Mouse (Mus musculus): Measurements from ENCODE around the gene Dnm3. TPM values are rescaled to one million over a fixed set of nuclear protein-coding genes. Genes with fewer than 3 reads are reported as not detected.
"Not testable (repeated sequence)": the region's sequence is repeated elsewhere in the genome, so short reads cannot be mapped to it uniquely, and the experiment has no call there.

Dnm3 gene
- polyA plus RNA-seq, 1 experiment from 2014 or later: 27.8 TPM

GRCm38 (mm10) chr1:162422826-162423225 is 55.0 kb downstream of the Dnm3 start:
- no peak overlapping the region for H3K27ac ChIP-seq
- H3K36me3 ChIP-seq: no peaks in the 10 kb centered on the region
- H3K27me3 ChIP-seq (replicated peaks): no peaks in the 10 kb centered on the region
- H3K4me3 ChIP-seq: no peak overlapping the region
- no peak for ATAC-seq (ENCODE audit: low FRiP score, low read depth)
- H3K4me2 ChIP-seq (replicated peaks): no peak overlapping the region
- H3K9me3 ChIP-seq: 0 out of 2 replicates have a peak, but pooled peaks cover 6% of the 10 kb centered on the region
- WGBS: 84% methylated on average over 6 of the region's 6 CpGs
- no peaks in the 10 kb centered on the region for H3K4me1 ChIP-seq
- H3K9ac ChIP-seq: no peak overlapping the region

GRCm38 (mm10) chr1:162413791-162414190 is 64.0 kb downstream of the Dnm3 start:
- no peak overlapping the region for H3K4me2 ChIP-seq (replicated peaks)
- no peaks in the 10 kb centered on the region for H3K36me3 ChIP-seq
- no peak overlapping the region for H3K9ac ChIP-seq
- no peaks in the 10 kb centered on the region for H3K9me3 ChIP-seq
- H3K4me1 ChIP-seq: no peaks in the 10 kb centered on the region
- WGBS: 24% methylated on average over 1 of the region's 1 CpGs
- no peak overlapping the region for H3K27ac ChIP-seq
- no peak overlapping the region for H3K4me3 ChIP-seq
- ATAC-seq (ENCODE audit: low FRiP score, low read depth): no peak
- no peaks in the 10 kb centered on the region for H3K27me3 ChIP-seq (replicated peaks)

DNA sequence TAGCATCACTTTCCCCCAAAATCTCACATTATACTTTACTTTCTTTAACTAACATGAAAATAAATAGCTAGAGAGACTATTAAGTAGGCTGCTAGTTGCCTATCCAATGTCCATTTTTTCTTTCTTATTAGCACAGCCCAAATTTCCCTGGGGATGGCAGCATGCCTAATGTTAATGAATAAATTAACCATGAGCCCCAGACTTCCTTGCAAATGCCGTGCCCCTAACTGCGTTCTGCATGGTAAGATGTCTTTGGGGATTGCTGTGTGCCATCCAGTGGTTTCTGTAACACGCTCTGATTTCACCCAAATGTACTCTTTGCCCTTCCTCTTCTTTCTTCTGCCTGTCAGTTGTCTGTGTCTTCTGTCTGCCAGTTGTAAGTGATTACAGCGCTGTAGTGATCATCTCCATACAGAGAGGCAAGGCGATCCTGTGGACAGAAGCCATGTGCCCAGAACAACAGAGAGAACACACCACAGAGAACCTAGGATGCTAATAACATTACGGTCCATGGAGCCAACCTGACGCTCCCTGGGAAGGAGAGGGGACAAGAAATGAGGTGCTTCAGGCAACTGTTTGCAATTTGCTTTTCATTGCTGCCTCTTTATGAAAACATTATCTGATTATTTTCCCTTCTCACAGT is 64.9 kb downstream of the Dnm3 start:
- H3K4me2 ChIP-seq (replicated peaks): 0 out of 2 replicates have a peak overlapping the region, but pooled peaks have one; percentile 16
- no peaks in the 10 kb centered on the region for H3K9me3 ChIP-seq
- H3K27me3 ChIP-seq (replicated peaks): no peaks in the 10 kb centered on the region
- no peak overlapping the region for H3K4me3 ChIP-seq
- no peaks in the 10 kb centered on the region for H3K36me3 ChIP-seq
- H3K4me1 ChIP-seq: no peaks in the 10 kb centered on the region
- H3K27ac ChIP-seq: peak overlapping the region; percentile 43; the same call in 1 of the 2 replicates
- H3K9ac ChIP-seq: no peak overlapping the region
- ATAC-seq (ENCODE audit: low FRiP score, low read depth): peak; percentile 55; the same call in 1 of the 2 replicates
- WGBS: 64% methylated on average over 7 of the region's 7 CpGs

DNA sequence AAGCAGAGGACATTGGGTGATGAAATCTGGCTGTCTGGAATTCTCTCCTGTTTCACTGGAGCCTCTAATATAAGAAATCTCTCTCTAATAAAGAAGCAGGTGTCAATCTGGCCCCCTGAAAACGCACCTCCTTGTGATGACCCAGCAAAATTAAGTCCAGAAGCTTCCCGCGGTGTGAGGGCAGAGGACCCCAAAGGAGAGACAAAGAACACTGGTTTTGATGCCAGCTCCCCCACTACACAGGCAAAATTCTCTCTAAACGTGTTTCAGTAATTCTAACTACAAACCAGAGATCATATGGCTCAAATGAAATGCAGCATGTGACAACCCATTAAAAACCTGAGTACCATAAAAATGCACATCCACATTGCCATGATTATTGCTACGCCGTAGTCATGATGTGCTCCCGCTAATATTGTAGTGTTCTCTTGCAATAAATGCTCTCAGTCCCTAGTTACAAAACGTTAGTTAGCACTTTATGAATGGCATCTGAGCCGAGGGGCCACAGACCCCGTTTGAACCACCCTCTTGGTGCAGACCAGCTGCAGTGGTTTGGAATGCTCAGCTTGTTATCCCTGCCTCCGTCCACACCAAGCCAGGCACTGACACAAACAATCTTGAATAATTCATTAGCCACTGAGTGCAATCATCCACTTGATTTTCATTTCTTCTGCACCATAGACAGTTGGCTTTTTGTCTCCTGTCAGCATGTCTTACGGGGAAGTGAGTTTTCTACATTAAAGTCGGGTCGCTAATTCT is 67.4 kb downstream of the Dnm3 start:
- Histone ChIP-seq H3K36me3 (no peaks in the 10 kb centered on the region), H3K4me1 (no peaks in the 10 kb centered on the region), H3K27me3 (replicated peaks) (no peaks in the 10 kb centered on the region), H3K4me2 (replicated peaks) (no peak overlapping the region), H3K4me3 (no peak overlapping the region), H3K9ac (no peak overlapping the region), H3K9me3 (no peaks in the 10 kb centered on the region), H3K27ac (no peak overlapping the region)
- 63% methylated on average over 14 of the region's 14 CpGs for WGBS
- ATAC-seq (ENCODE audit: low FRiP score, low read depth): peak; percentile 71

DNA sequence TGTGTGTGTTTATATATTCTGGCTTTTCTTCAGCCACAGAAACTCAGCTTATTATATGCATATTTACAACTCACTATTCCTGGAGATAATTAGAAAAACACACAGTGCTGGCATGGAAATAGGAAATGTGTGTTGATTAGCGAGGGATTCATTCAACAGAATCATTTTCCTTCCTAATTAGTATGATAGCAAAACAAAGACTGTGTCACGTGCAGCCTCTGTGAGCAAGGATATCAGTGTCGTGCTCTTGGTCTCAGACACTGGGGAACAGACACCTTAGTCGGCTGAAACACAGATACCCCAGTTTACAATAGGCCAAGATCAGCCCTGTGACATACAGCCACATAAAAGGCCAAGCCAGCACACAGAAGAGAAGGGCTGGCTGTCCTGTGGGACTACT is 83.3 kb downstream of the Dnm3 start:
- H3K4me1 ChIP-seq: no peaks in the 10 kb centered on the region
- ATAC-seq (ENCODE audit: low FRiP score, low read depth): no peak
- H3K4me2 ChIP-seq (replicated peaks): no peak overlapping the region
- no peak overlapping the region for H3K4me3 ChIP-seq
- no peaks in the 10 kb centered on the region for H3K9me3 ChIP-seq
- no peaks in the 10 kb centered on the region for H3K36me3 ChIP-seq
- no peaks in the 10 kb centered on the region for H3K27me3 ChIP-seq (replicated peaks)
- no peak overlapping the region for H3K27ac ChIP-seq
- 67% methylated on average over 4 of the region's 4 CpGs for WGBS
- no peak overlapping the region for H3K9ac ChIP-seq

DNA sequence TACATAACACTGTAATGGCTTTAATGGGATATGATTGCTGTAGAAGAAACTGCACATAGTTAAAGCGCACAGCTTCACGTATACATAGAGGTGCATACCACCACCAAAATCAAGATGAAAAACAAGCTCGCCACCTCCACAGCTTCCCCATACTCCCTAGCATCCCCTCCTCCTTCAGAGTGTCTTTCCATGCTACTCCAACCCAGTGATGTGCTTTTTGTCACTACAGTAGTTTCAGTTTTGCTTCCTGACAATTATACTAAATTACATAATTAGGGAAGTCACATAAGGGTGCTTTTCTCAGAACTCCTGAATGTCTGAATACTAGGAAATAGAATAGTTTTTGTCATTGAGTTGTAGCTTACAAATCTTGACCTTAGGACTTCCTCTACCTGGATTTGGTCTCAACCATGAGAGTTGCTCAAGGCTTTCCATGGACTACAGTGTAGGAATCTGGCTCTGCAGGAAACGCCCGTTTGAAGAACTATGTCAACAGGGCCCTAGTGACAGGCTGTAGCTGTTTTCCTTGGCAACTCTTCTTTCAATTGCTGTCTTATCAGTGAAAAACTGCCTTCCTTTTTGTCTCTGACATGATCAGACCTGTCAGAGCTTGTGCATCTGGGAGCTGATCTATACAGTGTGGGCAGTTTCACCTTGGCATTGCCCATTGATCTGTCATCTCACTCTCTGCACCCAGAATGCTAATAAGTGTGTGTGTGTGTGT is 89.2 kb downstream of the Dnm3 start:
- Histone ChIP-seq H3K4me3 (no peak overlapping the region), H3K27ac (no peak overlapping the region), H3K4me2 (replicated peaks) (no peak overlapping the region), H3K9me3 (no peaks in the 10 kb centered on the region), H3K27me3 (replicated peaks) (no peaks in the 10 kb centered on the region), H3K36me3 (no peaks in the 10 kb centered on the region), H3K4me1 (no peaks in the 10 kb centered on the region), H3K9ac (no peak overlapping the region)
- WGBS: 86% methylated on average over 5 of the region's 5 CpGs
- ATAC-seq (ENCODE audit: low FRiP score, low read depth): no peak

- not testable (repeated sequence) for H3K36me3 ChIP-seq; H3K4me3 ChIP-seq; H3K9ac ChIP-seq; ATAC-seq (ENCODE audit: low FRiP score, low read depth); H3K4me2 ChIP-seq (replicated peaks); H3K4me1 ChIP-seq; H3K27me3 ChIP-seq (replicated peaks); H3K9me3 ChIP-seq; H3K27ac ChIP-seq
- 91% methylated on average over 1 of the region's 1 CpGs for WGBS
Observed at GRCm38 (mm10) chr1:162373068-162373467, 104.8 kb downstream of the Dnm3 start.

DNA sequence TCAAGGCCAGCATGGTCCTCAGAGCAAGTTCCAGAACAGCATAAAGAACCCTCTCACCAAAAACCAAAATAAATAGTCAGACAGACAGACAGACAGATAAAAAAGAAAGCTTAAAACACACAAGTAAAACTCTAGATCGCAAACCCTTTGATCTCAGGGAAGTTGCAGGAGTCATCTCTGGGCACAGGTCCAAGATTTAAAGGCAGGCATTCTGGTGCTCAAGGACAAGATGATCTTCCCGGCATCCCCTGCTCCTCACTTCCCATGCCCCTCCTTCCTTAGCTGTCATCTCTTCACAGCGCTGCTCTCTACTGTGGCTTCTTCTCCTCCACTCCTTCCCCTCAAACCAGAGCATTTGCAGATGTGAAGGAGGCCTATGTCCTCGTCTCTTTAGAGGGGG is 108.1 kb downstream of the Dnm3 start:
- no peaks in the 10 kb centered on the region for H3K9me3 ChIP-seq
- no peaks in the 10 kb centered on the region for H3K36me3 ChIP-seq
- no peaks in the 10 kb centered on the region for H3K27me3 ChIP-seq (replicated peaks)
- H3K4me1 ChIP-seq: no peaks in the 10 kb centered on the region
- no peak overlapping the region for H3K4me2 ChIP-seq (replicated peaks)
- H3K4me3 ChIP-seq: no peak overlapping the region
- ATAC-seq (ENCODE audit: low FRiP score, low read depth): no peak
- WGBS: 72% methylated on average over 4 of the region's 4 CpGs
- no peak overlapping the region for H3K27ac ChIP-seq
- no peak overlapping the region for H3K9ac ChIP-seq

- Histone ChIP-seq H3K9me3 (no peaks in the 10 kb centered on the region), H3K4me2 (replicated peaks) (no peak overlapping the region), H3K27ac (no peak overlapping the region), H3K9ac (no peak overlapping the region), H3K36me3 (no peaks in the 10 kb centered on the region), H3K4me3 (no peak overlapping the region), H3K4me1 (0 out of 2 replicates have a peak, but pooled peaks cover 5% of the 10 kb centered on the region), H3K27me3 (replicated peaks) (no peaks in the 10 kb centered on the region)
- 62% methylated on average over 5 of the region's 5 CpGs for WGBS
- ATAC-seq (ENCODE audit: low FRiP score, low read depth): 0 out of 2 replicates have a peak, but pooled peaks have one; percentile 27
Observed at GRCm38 (mm10) chr1:162361978-162362377, 115.9 kb downstream of the Dnm3 start.

- 78% methylated on average over 8 of the region's 8 CpGs for WGBS
Observed at GRCm38 (mm10) chr1:162359270-162359669, 118.6 kb downstream of the Dnm3 start.

GRCm38 (mm10) chr1:162358036-162358435 is 119.8 kb downstream of the Dnm3 start:
- WGBS: 38% methylated on average over 8 of the region's 8 CpGs
- ATAC-seq (ENCODE audit: low FRiP score, low read depth): no peak; the same call in 1 of the 2 replicates
- H3K9ac ChIP-seq: no peak overlapping the region
- no peaks in the 10 kb centered on the region for H3K9me3 ChIP-seq
- no peaks in the 10 kb centered on the region for H3K36me3 ChIP-seq
- no peaks in the 10 kb centered on the region for H3K27me3 ChIP-seq (replicated peaks)
- H3K4me3 ChIP-seq: no peak overlapping the region
- no peak overlapping the region for H3K4me2 ChIP-seq (replicated peaks)
- no peak overlapping the region for H3K27ac ChIP-seq
- H3K4me1 ChIP-seq: 0 out of 2 replicates have a peak, but pooled peaks cover 5% of the 10 kb centered on the region

More at GRCm38 (mm10) chr1:162359270-162359669, 118.6 kb downstream of the Dnm3 start:
- Histone ChIP-seq H3K9me3 (no peaks in the 10 kb centered on the region), H3K36me3 (no peaks in the 10 kb centered on the region), H3K9ac (no peak overlapping the region), H3K27ac (no peak overlapping the region), H3K4me1 (0 out of 2 replicates have a peak, but pooled peaks cover 5% of the 10 kb centered on the region), H3K4me3 (no peak overlapping the region), H3K27me3 (replicated peaks) (no peaks in the 10 kb centered on the region), H3K4me2 (replicated peaks) (no peak overlapping the region)
- ATAC-seq (ENCODE audit: low FRiP score, low read depth): peak; percentile 56

- Histone ChIP-seq H3K27me3 (replicated peaks) (no peaks in the 10 kb centered on the region), H3K4me3 (no peak overlapping the region), H3K27ac (no peak overlapping the region), H3K36me3 (no peaks in the 10 kb centered on the region), H3K9me3 (no peaks in the 10 kb centered on the region), H3K4me2 (replicated peaks) (no peak overlapping the region), H3K4me1 (no peaks in the 10 kb centered on the region), H3K9ac (no peak overlapping the region)
- 76% methylated on average over 5 of the region's 5 CpGs for WGBS
- ATAC-seq (ENCODE audit: low FRiP score, low read depth): no peak
Observed at GRCm38 (mm10) chr1:162356481-162356880, 121.4 kb downstream of the Dnm3 start.

All from neural tube, embryonic 12.5 days (tissue).